Mouse (Mus musculus) midbrain, embryonic 15.5 days (tissue): ENCODE measurements at regions not wholly inside any gene's neighbourhood (a gene's known extent, or its start where the extent isn't known, plus 50 kb on each side); places are given as distances from the start of the nearest gene placed in this dataset.
A peak's percentile ranks its signal among the peaks of the same experiment; 100 is the strongest.

Source experiments
- ATAC-seq: fragments of 200-750 bp; cut with Nextera tagmentation; replicated peaks from 2 replicates; pipeline ENCODE4 v1.8.0; 2017; ENCODE audit warnings: moderate TSS enrichment
- H3K27ac ChIP-seq: fragments of 300-500 bp; sonication (generic); 2 replicates; pipeline ENCODE4 v1.5.1; 2015; ENCODE audit warnings: mild to moderate bottlenecking, inconsistent platforms
- H3K27me3 ChIP-seq: fragments of 300-500 bp; sonication (generic); replicated peaks from 2 replicates; pipeline ENCODE4 v1.6.1; 2015; ENCODE audit warnings: inconsistent platforms
- H3K36me3 ChIP-seq: fragments of 300-500 bp; sonication (generic); replicated peaks from 2 replicates; pipeline ENCODE4 v1.6.1; 2015; ENCODE audit warnings: inconsistent platforms
- H3K4me1 ChIP-seq: fragments of 300-500 bp; sonication (generic); 2 replicates; pipeline ENCODE4 v1.6.1; 2015; ENCODE audit warnings: inconsistent platforms
- H3K4me2 ChIP-seq: fragments of 300-500 bp; sonication (generic); 2 replicates; pipeline ENCODE4 v1.6.1; 2015; ENCODE audit warnings: inconsistent platforms, mild to moderate bottlenecking, moderate library complexity
- H3K4me3 ChIP-seq: fragments of 300-500 bp; sonication (generic); 2 replicates; pipeline ENCODE4 v1.5.1; 2015; ENCODE audit warnings: mild to moderate bottlenecking, inconsistent platforms
- H3K9ac ChIP-seq: fragments of 300-500 bp; sonication (generic); 2 replicates; pipeline ENCODE4 v1.6.1; 2015; ENCODE audit warnings: mild to moderate bottlenecking, inconsistent platforms
- H3K9me3 ChIP-seq: fragments of 300-500 bp; sonication (generic); 2 replicates; pipeline ENCODE4 v1.6.1; 2016; ENCODE audit warnings: inconsistent platforms
- WGBS: fragments of 180-500 bp; shearing (Covaris S2); methylation state at CpG from one replicate; pipeline ENCODE4 v1.1.7; 2015; ENCODE audit warnings: mixed read lengths; 5-methylcytosine and 5-hydroxymethylcytosine counted together

GRCm38 (mm10) chr13:99847531-99847930 is 53.4 kb downstream of the Cartpt start:
- Histone ChIP-seq H3K9me3 (no peaks in the 10 kb centered on the region), H3K36me3 (no peaks in the 10 kb centered on the region), H3K27ac (no peak overlapping the region), H3K9ac (no peak overlapping the region), H3K4me2 (no peak overlapping the region), H3K27me3 (no peaks in the 10 kb centered on the region), H3K4me3 (no peak overlapping the region), H3K4me1 (no peaks in the 10 kb centered on the region)
- WGBS: 69% methylated on average over 13 of the region's 13 CpGs
- no peak for ATAC-seq

DNA sequence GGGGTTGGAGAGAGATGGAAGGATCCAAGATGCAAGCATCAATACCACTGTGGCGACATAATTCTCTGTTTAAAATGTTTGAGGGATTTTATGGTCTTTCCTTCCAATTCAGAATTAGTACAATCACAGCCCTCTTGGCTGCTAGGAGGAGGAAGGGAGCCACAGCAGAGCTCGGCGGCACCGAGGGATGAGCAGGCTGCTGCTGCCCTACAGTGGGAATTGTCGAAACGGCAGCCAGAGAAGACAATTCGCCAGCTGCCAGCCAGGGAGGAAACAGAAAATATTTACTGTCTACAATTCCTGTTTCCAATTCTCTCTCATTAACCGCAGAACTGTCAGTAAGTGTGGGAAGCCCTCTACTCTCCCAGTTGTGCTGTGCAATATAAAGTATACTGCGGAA is 58.3 kb downstream of the Cartpt start:
- Histone ChIP-seq H3K27ac (0 out of 2 replicates have a peak overlapping the region, but pooled peaks have one; percentile 25), H3K4me3 (no peak overlapping the region), H3K9me3 (no peaks in the 10 kb centered on the region), H3K4me1 (peaks cover 22% of the 10 kb centered on the region), H3K4me2 (no peak overlapping the region), H3K36me3 (no peaks in the 10 kb centered on the region), H3K9ac (no peak overlapping the region), H3K27me3 (no peaks in the 10 kb centered on the region)
- WGBS: 35% methylated on average over 9 of the region's 9 CpGs
- ATAC-seq: peak; percentile 76

- Histone ChIP-seq H3K4me2 (no peak overlapping the region), H3K4me3 (no peak overlapping the region), H3K9ac (no peak overlapping the region), H3K9me3 (no peaks in the 10 kb centered on the region), H3K27me3 (no peaks in the 10 kb centered on the region), H3K36me3 (no peaks in the 10 kb centered on the region), H3K27ac (no peak overlapping the region), H3K4me1 (peaks cover 32% of the 10 kb centered on the region)
- ATAC-seq: no peak
- WGBS: 62% methylated on average over 9 of the region's 9 CpGs
These were observed 61.4 kb downstream of the Cartpt start for GRCm38 (mm10) chr13:99839446-99839845.

DNA sequence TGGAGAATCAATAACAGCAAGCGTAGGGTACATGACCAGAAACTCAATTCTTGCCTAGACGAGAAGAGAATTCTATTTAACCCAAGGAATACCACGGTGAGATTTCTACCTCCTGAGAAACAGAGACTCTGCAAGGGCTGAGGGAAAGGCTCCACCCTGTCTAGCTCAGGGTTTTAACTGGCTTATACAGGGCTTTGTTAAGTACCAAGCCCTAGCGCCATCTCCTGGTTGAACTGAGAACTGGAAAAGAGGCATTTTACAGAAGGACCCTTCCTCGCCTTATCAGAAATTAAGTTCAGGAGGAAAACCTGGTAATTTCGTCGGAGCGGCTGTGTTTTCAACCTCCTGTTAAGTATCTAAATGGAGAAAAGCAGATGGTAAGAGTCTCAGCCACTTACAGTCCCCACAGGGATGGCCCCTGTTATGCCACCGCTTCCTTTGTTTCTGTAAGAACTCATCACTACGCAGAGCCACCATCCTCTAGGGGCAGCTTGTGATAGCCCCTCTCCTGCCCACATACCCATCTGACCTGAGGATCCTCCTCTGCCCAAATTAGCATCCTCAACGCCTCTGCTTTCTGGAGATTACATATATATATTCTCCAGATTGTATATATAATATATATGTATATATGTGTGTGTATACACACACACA is 63.0 kb downstream of the Cartpt start:
- Histone ChIP-seq H3K4me3 (no peak overlapping the region), H3K27me3 (no peaks in the 10 kb centered on the region), H3K27ac (peak overlapping the region; percentile 67), H3K4me1 (peaks cover 32% of the 10 kb centered on the region), H3K9ac (no peak overlapping the region), H3K9me3 (no peaks in the 10 kb centered on the region), H3K4me2 (peak overlapping the region; percentile 29; the same call in 1 of the 2 replicates), H3K36me3 (no peaks in the 10 kb centered on the region)
- peak; percentile 93 for ATAC-seq
- 25% methylated on average over 11 of the region's 11 CpGs for WGBS

- peak; percentile 72 for ATAC-seq
- Histone ChIP-seq H3K36me3 (no peaks in the 10 kb centered on the region), H3K9ac (no peak overlapping the region), H3K9me3 (no peaks in the 10 kb centered on the region), H3K4me2 (peak overlapping the region; percentile 25; the same call in 1 of the 2 replicates), H3K4me3 (no peak overlapping the region), H3K27ac (peak overlapping the region; percentile 67), H3K27me3 (no peaks in the 10 kb centered on the region), H3K4me1 (peaks cover 29% of the 10 kb centered on the region)
- 37% methylated on average over 6 of the region's 6 CpGs for WGBS
These were observed 63.7 kb downstream of the Cartpt start for GRCm38 (mm10) chr13:99837180-99837579.

- no peak overlapping the region for H3K27ac ChIP-seq
- H3K9me3 ChIP-seq: no peaks in the 10 kb centered on the region
- H3K9ac ChIP-seq: no peak overlapping the region
- WGBS: 83% methylated on average over 5 of the region's 5 CpGs
- no peaks in the 10 kb centered on the region for H3K27me3 ChIP-seq
- no peak for ATAC-seq
- no peak overlapping the region for H3K4me2 ChIP-seq
- H3K4me1 ChIP-seq: peaks cover 26% of the 10 kb centered on the region
- H3K36me3 ChIP-seq: no peaks in the 10 kb centered on the region
- H3K4me3 ChIP-seq: no peak overlapping the region
These were observed 64.3 kb downstream of the Cartpt start for GRCm38 (mm10) chr13:99836586-99836985.

DNA sequence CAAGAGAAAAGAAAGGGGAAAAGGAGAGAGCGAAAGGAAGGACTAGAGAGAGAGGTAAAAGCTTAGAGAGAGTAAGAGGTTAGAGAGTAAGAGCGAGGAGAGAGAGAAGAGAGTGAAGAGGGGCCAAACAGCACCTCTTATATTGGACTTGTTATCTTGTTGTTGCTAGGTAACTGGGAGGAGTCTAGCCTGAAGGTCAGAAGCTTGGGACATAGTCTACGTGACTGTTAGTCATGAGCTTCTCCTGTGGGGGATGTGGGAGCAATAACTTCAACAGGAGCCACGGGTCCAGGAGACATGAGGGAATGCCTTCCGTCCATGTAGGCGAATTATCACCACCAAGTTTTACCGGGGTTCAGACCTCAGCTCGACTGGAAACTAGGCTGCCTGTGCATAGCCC is 65.4 kb downstream of the Cartpt start:
- Histone ChIP-seq H3K4me3 (no peak overlapping the region), H3K4me2 (no peak overlapping the region), H3K9me3 (no peaks in the 10 kb centered on the region), H3K4me1 (peaks cover 26% of the 10 kb centered on the region), H3K36me3 (no peaks in the 10 kb centered on the region), H3K9ac (no peak overlapping the region), H3K27me3 (no peaks in the 10 kb centered on the region), H3K27ac (no peak overlapping the region)
- ATAC-seq: no peak
- WGBS: 93% methylated on average over 8 of the region's 8 CpGs

DNA sequence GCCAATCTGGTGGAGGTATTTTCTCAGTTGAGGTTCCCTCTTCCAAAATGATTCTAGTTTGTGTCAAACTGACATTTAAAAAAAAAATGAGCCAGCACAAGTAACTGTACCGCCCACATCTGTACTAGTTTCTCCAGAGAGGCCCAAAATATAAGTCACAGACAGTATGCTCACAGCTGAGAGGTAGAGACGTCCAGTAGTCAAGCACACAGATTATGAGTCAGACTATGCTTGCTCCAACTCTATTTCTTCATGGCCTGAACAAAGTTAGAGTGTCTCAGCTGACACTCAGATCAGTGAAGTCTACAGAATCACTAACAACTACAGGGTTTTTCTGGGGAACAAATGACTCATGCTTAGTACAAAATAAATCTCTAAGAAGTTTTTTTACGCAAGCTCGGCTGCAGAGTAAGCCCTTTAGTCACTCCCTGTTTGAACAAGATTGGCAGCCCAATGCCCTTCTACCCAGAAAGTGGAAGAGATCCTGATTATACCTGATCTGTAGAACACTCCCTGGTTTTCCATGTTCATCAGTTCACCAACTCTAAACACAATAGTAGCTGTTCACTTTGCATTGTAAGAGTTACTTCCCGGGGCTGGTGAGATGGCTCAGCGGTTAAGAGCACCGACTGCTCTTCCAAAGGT is 70.7 kb downstream of the Cartpt start:
- H3K4me3 ChIP-seq: no peak overlapping the region
- no peak overlapping the region for H3K9ac ChIP-seq
- no peaks in the 10 kb centered on the region for H3K27me3 ChIP-seq
- no peaks in the 10 kb centered on the region for H3K9me3 ChIP-seq
- no peak overlapping the region for H3K4me2 ChIP-seq
- H3K36me3 ChIP-seq: no peaks in the 10 kb centered on the region
- whole genome bisulfite sequencing: 93% methylated on average over 7 of the region's 7 CpGs
- no peak for ATAC-seq
- H3K27ac ChIP-seq: no peak overlapping the region
- H3K4me1 ChIP-seq: no peaks in the 10 kb centered on the region

GRCm38 (mm10) chr13:99827573-99827972 is 73.3 kb downstream of the Cartpt start:
- H3K9me3 ChIP-seq: no peaks in the 10 kb centered on the region
- 91% methylated on average over 7 of the region's 7 CpGs for WGBS
- H3K9ac ChIP-seq: no peak overlapping the region
- no peak overlapping the region for H3K27ac ChIP-seq
- ATAC-seq: no peak
- no peak overlapping the region for H3K4me3 ChIP-seq
- H3K27me3 ChIP-seq: no peaks in the 10 kb centered on the region
- H3K4me2 ChIP-seq: no peak overlapping the region
- no peaks in the 10 kb centered on the region for H3K36me3 ChIP-seq
- H3K4me1 ChIP-seq: no peaks in the 10 kb centered on the region

DNA sequence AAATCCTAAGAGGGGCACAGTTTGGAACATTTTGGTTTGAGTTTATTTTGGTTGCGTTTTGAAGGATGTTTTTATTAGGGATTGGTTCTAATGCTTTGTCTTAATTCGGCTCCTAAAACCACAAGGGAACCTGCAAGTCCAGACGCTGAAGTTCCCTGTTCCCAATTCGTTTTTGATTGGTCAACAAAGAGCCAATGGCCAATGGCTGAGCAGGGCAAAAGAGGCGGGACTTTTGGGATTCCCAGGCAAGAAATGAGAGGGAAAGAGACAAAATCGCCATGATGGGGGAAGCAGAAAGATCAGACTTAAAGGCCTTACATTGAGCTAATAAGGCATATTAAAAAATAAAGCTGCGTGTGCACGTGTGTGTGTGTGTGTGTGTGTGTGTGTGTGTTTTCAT is 76.3 kb downstream of the Cartpt start:
- H3K9me3 ChIP-seq: no peaks in the 10 kb centered on the region
- no peak overlapping the region for H3K4me2 ChIP-seq
- 71% methylated on average over 8 of the region's 8 CpGs for WGBS
- no peaks in the 10 kb centered on the region for H3K27me3 ChIP-seq
- H3K4me3 ChIP-seq: no peak overlapping the region
- no peak overlapping the region for H3K9ac ChIP-seq
- no peaks in the 10 kb centered on the region for H3K4me1 ChIP-seq
- no peak for ATAC-seq
- no peaks in the 10 kb centered on the region for H3K36me3 ChIP-seq
- no peak overlapping the region for H3K27ac ChIP-seq

DNA sequence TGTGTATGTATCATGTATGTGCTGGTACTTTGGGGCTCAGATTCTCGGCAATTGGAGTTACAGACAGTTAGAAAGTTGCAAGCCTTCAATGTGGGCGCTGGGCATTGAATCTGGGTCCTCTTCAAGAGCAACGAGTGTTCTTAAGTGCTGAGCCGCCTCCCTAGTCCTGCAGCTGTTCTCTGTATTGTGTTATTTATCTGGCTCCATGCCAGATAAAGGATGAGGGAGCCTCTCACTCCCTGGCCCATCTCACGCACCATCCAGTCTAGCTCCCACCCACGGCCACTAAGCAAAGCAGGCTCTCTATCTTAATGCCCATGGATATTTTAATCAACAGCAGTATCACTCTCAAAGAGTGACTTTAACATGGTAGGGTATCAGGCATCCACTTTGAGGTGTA is 84.2 kb downstream of the Cartpt start:
- H3K9ac ChIP-seq: no peak overlapping the region
- H3K36me3 ChIP-seq: no peaks in the 10 kb centered on the region
- no peaks in the 10 kb centered on the region for H3K27me3 ChIP-seq
- H3K27ac ChIP-seq: no peak overlapping the region
- H3K4me3 ChIP-seq: no peak overlapping the region
- 57% methylated on average over 6 of the region's 6 CpGs for WGBS
- no peak overlapping the region for H3K4me2 ChIP-seq
- no peak for ATAC-seq
- no peaks in the 10 kb centered on the region for H3K4me1 ChIP-seq
- H3K9me3 ChIP-seq: no peaks in the 10 kb centered on the region

GRCm38 (mm10) chr13:99815786-99816185 is 85.1 kb downstream of the Cartpt start:
- Histone ChIP-seq H3K4me1 (no peaks in the 10 kb centered on the region), H3K36me3 (no peaks in the 10 kb centered on the region), H3K27me3 (no peaks in the 10 kb centered on the region), H3K4me2 (no peak overlapping the region), H3K9ac (no peak overlapping the region), H3K4me3 (no peak overlapping the region), H3K9me3 (no peaks in the 10 kb centered on the region), H3K27ac (no peak overlapping the region)
- no peak for ATAC-seq
- 73% methylated on average over 6 of the region's 6 CpGs for WGBS

DNA sequence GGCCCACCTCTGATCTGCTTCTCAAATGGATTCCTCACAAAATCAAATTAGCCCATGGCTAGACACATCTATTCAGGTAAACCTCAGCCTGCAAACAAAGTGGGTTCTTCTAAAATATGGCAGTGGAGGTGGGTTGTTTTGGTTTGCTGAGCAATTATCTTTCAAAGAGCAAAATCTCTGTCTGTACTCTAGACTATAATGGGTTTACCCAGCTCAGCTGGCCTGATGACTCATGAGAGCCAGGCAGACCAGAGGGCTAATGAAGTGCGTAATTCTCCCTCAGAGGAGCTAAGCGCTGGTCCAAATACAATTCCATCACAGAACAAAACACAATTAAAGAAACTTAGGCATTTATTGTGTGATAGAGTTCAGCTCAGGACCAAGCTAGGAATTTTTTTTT is 86.1 kb downstream of the Cartpt start:
- no peak for ATAC-seq
- WGBS: 57% methylated on average over 2 of the region's 2 CpGs

More for the DNA sequence above, 86.1 kb downstream of the Cartpt start:
- Histone ChIP-seq H3K4me1 (no peaks in the 10 kb centered on the region), H3K36me3 (no peaks in the 10 kb centered on the region), H3K4me3 (no peak overlapping the region), H3K27me3 (no peaks in the 10 kb centered on the region), H3K9me3 (no peaks in the 10 kb centered on the region), H3K9ac (no peak overlapping the region), H3K4me2 (no peak overlapping the region), H3K27ac (no peak overlapping the region)
